Mouse (Mus musculus) yolk sac, embryonic 10.5 days (tissue): ENCODE data around the gene Mrto4.

Experiments used
- DNase-seq: peaks from one replicate; pipeline ENCODE4 v3.0.0-alpha.2; 2017; ENCODE audit warnings: low spot score

The Mrto4 gene

DNA sequence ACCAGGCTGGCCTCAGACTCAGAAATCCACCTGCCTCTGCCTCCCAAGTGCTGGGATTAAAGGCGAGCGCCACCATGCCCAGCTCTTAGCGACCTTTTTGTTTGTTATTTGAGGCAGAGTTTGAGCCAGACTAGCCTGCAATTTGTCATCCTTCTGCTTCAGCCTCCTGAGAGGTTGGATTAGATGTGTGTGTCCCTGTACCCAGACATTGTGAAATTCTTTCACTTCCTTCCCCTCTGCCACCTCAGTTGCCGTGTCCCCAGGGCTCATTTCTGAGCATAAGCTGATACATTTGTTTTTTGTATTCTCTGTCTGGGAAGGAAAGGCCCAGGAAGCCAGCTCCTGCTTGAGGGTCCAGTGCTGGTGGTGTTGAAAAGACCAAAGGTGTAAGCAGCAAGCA is 11.5 kb downstream of the Mrto4 start:
- DNase-seq = no peak

DNA sequence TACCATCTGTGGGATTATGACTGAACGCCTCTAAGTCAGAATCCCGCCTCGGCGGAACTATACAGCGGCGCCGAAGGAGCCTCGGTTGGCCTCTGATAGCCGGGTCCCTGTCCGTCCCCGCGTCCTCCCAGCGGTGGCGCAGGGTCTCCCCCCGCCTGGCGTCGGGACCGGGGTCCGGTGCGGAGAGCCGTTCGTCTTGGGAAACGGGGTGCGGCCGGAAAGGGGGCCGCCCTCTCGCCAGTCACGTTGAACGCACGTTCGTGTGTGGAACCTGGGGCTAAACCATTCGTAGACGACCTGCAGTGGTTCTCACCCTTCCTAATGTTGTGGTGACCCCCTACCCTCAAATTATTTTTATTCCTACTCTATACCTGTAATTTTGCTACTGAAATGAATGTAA is 14.2 kb downstream of the Mrto4 start:
- no peak for DNase-seq

DNA sequence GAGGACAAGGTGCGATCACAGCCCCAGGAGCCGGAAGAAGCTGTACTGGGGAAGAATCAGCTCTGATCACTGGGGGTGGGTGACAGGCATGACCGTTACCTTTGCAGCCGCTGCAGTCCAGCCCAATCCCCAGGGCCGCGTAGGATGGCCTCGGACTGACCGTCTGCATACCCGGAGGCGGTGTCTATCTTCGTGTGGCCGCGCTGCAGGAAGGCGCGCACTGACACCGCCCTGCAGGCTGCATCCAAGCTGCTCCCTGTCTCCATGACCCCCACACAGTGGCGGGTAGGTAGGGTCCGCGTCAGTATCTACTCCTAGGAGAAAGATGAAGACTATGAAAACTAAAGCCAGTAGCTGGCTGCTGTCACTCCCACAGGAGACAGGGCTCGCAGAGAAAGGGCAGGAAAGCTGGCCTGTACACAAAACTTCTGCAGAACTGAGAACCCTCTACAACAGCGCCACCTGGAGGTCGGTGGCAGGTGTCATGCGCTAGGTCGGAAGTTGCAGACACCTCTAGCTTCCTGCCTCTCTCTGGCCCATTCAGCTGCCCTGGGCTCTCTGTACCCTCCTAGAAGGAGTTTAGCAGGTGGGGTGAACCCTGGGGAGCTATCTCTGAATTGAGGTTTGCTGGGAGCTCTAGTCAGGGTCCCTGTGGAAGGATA is 15.4 kb downstream of the Mrto4 start:
- DNase-seq = peak; percentile 89

DNA sequence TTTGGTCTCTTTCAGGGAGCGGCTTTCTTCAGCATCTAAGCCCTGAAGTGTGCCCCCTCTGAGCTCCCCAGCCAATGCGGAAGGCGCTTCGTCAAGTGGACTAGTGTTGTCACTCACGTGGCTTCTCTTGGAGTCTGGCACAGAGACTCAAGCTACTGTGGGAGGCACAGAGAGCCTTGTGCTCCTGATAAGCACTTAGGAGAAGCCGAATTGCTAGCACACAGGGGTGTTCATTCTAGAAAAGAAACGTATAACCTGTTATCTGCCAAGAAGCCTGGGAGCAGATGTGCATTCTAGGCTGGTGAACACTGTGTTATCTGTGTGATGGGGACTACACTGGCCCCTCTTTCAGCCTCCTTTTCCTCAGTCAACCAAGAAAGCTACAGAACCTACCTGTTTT is 16.9 kb downstream of the Mrto4 start:
- DNase-seq = no peak

DNA sequence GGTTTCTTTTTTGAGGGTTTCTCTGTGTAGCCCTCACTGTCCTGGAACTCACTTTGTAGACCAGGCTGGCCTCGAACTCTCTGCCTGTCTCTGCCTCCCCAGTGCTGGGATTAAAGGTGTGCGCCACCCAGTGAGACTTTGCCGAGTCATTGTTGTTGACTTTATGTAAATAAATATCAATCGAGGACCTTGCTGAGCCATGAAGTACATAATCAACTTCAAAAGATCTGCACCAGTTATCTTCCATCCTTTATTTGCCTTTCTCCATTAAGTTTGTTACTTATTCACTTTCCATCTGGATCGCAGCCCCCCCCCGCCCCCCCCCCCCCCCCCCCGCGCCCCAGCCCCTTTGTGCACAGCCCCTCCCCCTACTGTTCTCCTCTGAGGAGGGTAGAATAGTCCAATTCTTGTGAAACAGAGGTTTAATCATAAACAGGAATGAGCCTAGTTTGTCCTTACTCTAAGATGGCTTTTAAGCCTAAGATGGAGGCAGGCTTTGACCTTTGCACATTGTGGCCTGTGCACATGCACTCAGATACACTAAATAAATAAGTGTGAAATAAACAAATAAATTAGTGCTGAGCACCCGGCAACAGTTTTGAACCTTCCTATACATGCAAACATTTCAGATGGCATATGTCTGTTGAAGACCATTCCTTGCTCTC is 17.6 kb downstream of the Mrto4 start:
- DNase-seq = peak; percentile 85

DNA sequence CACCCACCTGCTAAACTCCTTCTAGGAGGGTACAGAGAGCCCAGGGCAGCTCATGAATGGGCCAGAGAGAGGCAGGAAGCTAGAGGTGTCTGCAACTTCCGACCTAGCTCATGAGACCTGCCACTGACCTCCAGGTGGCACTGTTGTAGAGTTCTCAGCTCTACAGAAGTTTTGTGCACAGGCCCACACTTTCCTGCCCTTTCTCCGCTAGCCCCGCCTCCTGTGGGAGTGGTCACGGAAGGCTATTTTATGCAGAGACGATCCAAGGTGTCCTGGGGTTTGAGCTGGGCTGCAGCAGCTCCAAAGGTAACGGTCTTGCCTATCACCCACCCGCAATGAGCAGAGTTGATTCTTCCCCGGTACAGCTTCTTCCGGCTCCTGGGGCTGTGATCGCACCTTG is 21.8 kb downstream of the Mrto4 start:
- DNase-seq = peak; percentile 91

DNA sequence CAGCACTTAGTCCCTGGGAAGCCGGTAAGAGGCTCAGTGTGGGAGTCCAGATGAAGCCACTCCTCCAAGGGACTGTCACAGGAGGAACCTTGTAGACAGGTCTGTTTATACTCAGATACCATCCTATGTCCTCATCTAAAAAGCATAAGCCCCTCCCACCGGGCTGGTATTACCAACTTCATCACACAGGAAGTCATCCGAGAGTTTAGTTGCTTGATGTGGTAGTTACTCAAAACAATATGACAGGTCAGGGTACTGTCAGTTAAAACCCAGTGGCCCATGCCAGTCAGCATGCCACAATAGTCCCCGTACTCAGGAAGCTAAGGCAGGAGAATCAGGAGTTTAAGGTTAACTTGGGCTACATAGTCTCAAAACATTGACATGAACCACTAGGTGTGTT is 32.6 kb downstream of the Mrto4 start:
- no peak for DNase-seq

DNA sequence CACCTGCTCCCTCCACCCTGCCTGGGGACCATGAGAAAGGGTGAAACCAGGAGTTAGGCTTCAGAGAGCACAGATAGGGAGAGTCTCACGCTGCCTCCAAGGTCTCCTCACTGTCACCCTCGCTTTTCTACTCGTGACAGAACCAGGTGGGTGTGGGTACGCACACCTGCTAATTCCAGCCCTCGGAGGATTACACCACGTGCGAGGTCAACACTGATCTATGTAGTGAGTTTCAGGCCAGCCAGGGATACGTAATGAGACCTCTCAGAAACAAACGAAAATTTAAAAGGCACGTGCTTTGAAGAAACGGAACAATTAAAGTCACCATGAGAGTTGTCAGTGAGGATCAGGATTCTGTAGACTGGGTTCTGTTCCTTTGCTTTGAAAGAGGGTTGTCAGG is 33.9 kb downstream of the Mrto4 start:
- no peak for DNase-seq

DNA sequence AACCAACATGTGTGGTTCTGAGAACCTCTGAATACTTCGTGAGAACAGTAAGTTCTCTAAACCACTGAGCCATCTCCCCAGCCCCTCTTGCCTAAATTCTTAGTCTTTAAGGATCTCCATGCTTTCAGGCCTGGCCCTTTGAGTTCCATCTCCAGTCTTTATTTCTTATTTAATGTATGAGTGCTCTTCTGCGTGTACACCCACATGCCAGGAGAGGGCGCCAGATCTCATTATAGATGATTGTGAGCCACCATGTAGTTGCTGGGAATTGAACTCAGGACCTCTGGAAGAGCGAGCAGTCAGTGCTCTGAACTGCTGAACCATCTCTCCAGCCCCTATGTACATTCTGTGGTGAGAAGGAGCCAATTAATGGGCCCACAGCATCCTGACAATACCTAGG is 39.7 kb downstream of the Mrto4 start:
- no peak for DNase-seq

DNA sequence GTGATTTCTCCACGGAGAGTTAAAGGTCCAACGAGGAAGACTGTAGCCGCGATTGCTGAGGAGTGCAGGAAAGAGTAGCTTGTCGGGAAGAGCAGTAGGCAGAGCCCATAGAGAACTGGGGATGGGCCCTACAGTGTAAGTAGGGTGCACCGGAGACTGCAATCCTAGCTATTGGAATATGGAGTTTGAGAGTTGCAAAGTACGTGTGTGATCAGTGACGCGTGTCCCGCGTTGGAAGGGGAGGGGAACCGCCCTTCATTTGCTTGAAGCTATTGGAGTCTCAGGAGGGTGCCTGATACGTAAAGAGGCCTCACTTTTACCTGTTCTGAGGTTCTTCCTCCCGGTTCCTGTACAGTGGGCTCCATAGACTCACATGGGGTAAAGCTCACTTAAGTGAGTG is 40.7 kb downstream of the Mrto4 start:
- DNase-seq = peak; percentile 56

DNA sequence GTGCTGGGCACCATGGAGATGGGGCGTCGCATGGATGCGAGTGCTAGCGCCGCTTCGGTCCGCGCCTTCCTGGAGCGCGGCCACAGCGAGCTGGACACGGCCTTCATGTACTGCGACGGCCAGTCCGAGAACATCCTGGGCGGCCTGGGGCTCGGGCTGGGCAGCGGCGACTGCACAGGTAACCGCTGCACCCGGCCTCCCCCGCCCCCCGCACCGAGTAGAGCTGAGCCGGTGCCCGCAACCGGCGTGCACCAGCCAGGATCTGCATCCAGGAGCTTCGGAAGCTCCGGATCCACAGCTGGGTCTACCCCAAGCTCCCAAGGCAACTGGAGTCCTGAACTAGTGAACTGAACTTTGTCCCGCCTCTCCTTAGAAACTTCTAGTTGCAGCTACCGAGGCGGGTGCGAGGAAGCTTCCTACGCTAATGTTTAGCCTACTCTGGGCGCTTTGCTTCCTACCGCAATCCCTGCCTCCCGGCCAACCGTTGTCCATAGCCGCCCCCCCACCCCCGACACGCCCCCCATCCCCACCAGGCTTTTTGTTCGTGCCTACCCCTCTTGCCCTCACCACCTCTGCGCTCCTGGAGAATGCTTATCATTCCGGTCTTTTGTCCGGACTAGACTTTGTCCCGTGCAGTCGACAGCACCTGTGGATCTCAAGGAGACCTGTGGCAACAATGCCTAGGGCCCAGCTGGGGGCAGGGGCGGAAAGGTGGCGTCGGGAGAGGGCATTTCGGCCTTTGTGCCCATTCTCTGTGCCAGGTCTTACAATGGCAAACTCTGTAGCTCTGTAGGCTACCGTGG is 41.3 kb downstream of the Mrto4 start:
- peak; percentile 81 for DNase-seq

DNA sequence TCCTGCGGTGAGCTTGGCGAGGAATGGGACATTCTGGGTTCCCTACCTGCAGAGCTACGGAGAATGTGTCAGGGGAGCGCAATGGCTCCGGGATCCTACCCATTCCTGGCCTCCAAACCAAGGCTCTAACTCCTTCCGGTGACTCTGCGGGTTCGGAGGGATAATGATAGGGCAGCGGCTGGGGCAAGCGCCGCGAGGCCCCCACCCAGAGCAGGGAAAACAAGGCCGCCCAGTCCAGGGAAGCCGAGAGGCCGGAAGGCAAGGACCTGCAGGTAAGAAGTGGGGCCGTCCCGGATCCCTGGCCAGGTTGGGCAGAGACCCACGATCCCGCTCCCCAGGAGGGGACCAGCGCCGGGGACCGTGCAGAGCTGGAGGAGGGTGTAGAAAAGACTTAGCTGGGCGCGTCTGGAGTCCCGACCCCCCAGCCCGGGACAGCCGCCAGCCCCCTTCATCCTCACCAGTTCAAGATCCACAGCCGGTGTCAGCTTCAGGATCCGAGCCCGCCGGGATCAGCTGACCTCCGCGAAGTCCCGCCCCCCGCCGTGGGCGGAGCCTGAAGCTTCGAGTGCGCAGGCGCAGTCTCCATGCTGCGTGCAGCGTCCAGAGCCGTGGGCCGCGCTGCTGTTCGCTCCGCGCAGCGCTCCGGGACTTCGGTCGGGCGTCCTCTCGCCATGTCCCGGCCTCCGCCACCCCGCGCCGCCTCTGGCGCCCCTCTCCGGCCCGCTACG is 42.0 kb downstream of the Mrto4 start, which contains the start of the genes Pqlc2 and Akr7a5:
Pqlc2 (minus strand) TSS at position 538 of the 728 bp plus-strand sequence.
Akr7a5 (plus strand) TSS at position 574 of the 728 bp plus-strand sequence.
- DNase-seq = peak; percentile 95

DNA sequence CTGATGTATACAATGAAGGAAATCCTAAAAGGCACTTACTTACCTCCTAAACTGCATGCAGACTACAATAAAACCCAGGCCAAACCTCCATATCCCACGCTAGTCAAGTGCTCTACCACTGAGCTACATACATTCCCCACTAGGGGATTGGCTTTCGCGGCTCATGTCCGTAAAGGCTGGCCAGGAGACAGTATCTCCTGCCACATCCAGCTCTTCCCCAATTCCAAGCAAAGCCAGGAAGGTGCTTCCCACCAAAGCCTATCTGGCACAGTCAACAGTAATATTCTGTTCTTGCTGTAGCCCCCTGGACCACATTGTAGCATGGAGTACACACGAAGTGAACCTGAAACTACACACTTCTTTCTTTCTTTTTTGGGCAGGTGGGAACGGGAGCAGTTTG is 42.7 kb downstream of the Mrto4 start:
- DNase-seq = no peak

DNA sequence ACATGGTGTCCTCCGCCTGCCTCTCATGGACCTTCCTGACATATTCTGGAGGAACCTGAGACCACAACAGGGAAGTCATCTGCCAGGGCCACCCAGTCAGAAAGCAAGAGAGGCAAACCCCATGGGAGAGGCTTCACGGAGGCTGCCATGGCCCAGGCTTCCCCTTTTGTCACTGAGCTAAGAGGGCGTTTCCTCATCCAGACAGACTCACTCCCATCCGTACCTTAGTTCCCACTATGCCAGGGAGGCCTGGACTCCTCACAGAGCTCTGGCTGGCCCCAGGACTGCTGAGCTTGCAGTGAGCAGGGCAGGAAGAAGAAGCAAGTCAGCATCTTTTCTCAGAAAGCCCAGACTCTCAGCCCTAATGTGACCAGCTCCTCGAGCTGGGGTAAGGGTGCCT is 44.5 kb downstream of the Mrto4 start:
- no peak for DNase-seq

DNA sequence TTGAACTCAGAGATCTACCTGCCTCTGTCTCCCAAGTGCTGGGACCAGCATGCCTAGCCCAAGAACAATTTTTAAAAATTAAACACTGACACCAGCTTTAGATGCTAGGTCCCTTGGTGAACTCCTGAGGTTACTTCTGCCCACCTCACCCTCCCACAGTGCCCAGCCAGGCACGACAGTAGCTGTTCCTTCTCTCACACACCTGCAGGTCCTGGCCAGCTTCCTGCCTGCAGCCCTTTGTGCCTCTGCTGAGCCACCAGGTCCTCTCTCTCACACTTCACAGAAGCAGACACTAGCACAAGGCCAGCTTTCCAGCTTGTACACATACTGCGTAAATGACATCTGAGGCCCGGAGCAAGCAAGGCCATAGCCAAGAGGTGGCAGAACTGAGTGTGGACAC is 46.9 kb downstream of the Mrto4 start:
- no peak for DNase-seq

DNA sequence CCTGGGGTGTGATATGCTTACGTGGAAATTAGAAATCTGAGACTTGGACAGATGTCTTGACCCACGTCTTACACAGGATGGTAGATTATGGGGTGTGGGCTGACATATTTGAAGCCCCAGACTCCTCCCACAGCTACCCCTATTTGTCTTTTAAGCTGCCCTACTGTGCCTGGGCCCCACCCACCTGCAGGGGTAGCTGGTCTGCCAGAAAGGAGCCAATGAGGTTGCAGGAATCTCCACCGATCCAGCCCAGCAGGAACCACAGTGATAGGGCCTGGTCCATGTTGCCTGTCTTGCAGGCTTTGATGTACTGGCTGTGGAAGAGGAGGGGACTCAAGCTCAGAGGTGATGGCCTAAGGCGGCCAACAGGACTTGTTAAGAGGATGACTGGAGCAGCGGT is 50.1 kb downstream of the Mrto4 start:
- DNase-seq = no peak

DNA sequence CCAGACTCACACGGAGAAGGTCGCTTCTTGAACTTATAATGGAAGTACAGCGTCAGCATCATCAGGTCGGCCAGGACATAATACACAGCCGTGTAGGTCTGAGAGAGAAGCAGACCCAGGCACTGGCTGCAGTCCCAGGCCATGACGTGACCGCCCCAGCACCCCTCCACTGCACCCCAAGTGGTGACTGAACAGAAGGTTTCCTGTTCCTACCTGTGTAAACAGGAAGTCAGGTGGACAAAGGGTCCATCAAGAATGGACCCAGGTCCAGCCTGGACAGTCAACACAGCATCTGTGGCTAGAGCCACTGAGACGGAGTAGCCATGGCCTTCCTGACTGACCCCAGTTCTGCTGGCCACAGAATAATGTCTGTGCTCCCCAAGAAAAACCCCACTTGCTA is 50.6 kb downstream of the Mrto4 start:
- DNase-seq = no peak

DNA sequence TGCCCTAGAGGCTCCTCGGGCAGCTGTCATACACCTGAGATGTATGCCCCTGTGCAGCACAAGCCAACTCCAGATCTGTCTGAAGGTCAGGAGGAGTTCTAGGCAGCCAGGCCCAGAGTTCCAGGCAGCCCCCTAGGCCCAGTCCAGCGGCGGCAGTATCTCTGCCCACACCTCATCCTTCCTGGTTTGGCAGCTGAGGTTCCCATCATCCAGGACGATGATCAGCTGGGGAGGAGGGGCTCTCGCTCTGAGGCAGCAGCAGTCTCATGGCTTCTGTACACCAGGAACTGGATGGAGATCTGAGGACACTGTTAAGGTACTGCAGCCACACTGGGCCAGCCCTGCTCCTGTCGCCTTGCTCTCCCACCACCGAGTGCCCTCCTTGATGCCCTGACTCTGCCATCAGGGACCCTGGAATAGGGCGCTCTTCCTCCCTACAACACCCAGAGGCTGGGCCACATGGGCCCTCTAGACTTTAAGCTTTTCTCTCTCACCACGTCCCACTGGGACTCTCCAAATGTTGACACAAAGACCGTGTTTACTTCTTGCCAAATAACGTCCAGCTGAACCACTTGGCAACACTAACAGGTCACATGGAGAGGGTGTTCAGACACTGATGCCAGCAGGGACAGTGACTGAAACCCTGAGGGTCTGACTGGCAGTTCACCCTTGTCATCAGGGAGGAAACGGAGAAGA is 53.6 kb downstream of the Mrto4 start:
- DNase-seq = no peak

DNA sequence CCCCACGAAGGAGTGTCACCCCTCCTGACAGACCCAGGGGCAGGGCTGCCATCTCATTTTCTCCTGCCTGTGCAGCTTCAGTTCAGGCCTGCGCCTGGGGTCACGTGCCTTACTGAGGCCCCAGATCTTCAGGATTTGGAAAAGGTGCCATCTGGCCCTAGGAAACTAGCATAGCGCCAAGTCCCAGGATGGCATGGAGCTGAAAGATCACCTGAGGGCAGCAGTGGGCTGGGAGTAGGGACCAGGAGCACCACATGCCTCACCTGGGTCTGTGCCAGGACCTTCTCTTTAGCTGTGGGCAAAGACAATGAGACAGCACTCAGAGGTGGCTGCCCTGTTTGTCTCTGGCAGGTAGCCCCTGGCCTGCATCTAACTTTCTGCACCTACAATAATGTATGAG is 54.8 kb downstream of the Mrto4 start:
- DNase-seq = no peak
